Mouse (Mus musculus) lung, embryonic 16.5 days (tissue): ENCODE data around the gene Plxdc2. TPM values are rescaled to one million over a fixed set of nuclear protein-coding genes. Genes with fewer than 3 reads are reported as not detected.

Source experiments
- ATAC-seq: fragments of 200-750 bp; cut with Nextera tagmentation; 2 replicates; pipeline ENCODE4 v1.8.0; 2017; ENCODE audit warnings: low read depth, mild to moderate bottlenecking, moderate library complexity
- H3K27ac ChIP-seq: fragments of 300-500 bp; sonication (generic); 2 replicates; pipeline ENCODE4 v1.5.1; 2014; ENCODE audit warnings: mild to moderate bottlenecking, control low read depth, low read length
- H3K27me3 ChIP-seq: fragments of 300-500 bp; sonication (generic); 2 replicates; pipeline ENCODE4 v1.6.1; 2014; ENCODE audit warnings: low read depth, low read length, mixed read lengths; ENCODE audit not compliant: control insufficient read depth, insufficient read depth
- H3K36me3 ChIP-seq: fragments of 300-500 bp; sonication (generic); 2 replicates; pipeline ENCODE4 v1.6.1; 2014; ENCODE audit warnings: low read length; ENCODE audit not compliant: control insufficient read depth, insufficient read depth
- H3K4me1 ChIP-seq: fragments of 300-500 bp; sonication (generic); replicated peaks from 2 replicates; pipeline ENCODE4 v1.6.1; 2014; ENCODE audit warnings: low read length, mixed read lengths; ENCODE audit not compliant: control insufficient read depth, insufficient read depth
- H3K4me2 ChIP-seq: fragments of 300-500 bp; sonication (generic); 2 replicates; pipeline ENCODE4 v1.6.1; 2014; ENCODE audit warnings: low read depth, low read length, control low read depth
- H3K4me3 ChIP-seq: fragments of 300-500 bp; sonication (generic); 2 replicates; pipeline ENCODE4 v1.5.1; 2014; ENCODE audit warnings: mild to moderate bottlenecking, low read length, control low read depth
- H3K9ac ChIP-seq: fragments of 300-500 bp; sonication (generic); 2 replicates; pipeline ENCODE4 v1.6.1; 2014; ENCODE audit warnings: low read length, control low read depth
- H3K9me3 ChIP-seq: fragments of 300-500 bp; sonication (generic); 2 replicates; pipeline ENCODE4 v1.6.1; 2016; ENCODE audit warnings: low read length; ENCODE audit not compliant: control insufficient read depth
- WGBS: fragments of 180-500 bp; shearing (Covaris S2); extraction: QIAGEN DNeasy Blood & Tissue Kit; methylation state at CpG from one replicate; pipeline ENCODE4 v1.1.7; 2014; 5-methylcytosine and 5-hydroxymethylcytosine counted together
- polyA plus RNA-seq: library from polyadenylated mRNA; unstranded; fragments of >200 nt; fragmentation: Nextera tagmentation; extraction: Ambion mirVana; gene quantifications from 2 replicates; pipeline ENCODE4 v1.2.1, GENCODE M21; 2015

Plxdc2 gene
- polyA plus RNA-seq, 1 experiment from 2014 or later: 70.1 TPM

- Histone ChIP-seq H3K4me1 (no peaks in the 10 kb centered on the region; the same call in 1 of the 2 replicates), H3K27ac (no peak overlapping the region), H3K4me3 (no peak overlapping the region), H3K9me3 (no peaks in the 10 kb centered on the region), H3K27me3 (no peaks in the 10 kb centered on the region), H3K9ac (no peak overlapping the region), H3K36me3 (no peaks in the 10 kb centered on the region), H3K4me2 (no peak overlapping the region)
- no peak for ATAC-seq
- WGBS: 67% methylated on average over 3 of the region's 3 CpGs
Measured at GRCm38 (mm10) chr2:16507540-16508230, 151.6 kb downstream of the Plxdc2 start.

- WGBS: 71% methylated on average over 2 of the region's 2 CpGs
Measured at GRCm38 (mm10) chr2:16518148-16518547, 162.0 kb downstream of the Plxdc2 start.

GRCm38 (mm10) chr2:16523427-16523826, 167.3 kb downstream of the Plxdc2 start:
- 93% methylated on average over 1 of the region's 1 CpGs for WGBS

More at GRCm38 (mm10) chr2:16518148-16518547, 162.0 kb downstream of the Plxdc2 start:
- H3K27me3 ChIP-seq: no peaks in the 10 kb centered on the region
- H3K27ac ChIP-seq: no peak overlapping the region
- H3K36me3 ChIP-seq: no peaks in the 10 kb centered on the region
- no peaks in the 10 kb centered on the region for H3K9me3 ChIP-seq
- no peaks in the 10 kb centered on the region for H3K4me1 ChIP-seq
- no peak overlapping the region for H3K9ac ChIP-seq
- no peak overlapping the region for H3K4me3 ChIP-seq
- no peak for ATAC-seq
- no peak overlapping the region for H3K4me2 ChIP-seq

GRCm38 (mm10) chr2:16532244-16532643, 176.1 kb downstream of the Plxdc2 start:
- no peaks in the 10 kb centered on the region for H3K27me3 ChIP-seq
- no peak overlapping the region for H3K9ac ChIP-seq
- no peaks in the 10 kb centered on the region for H3K36me3 ChIP-seq
- no peaks in the 10 kb centered on the region for H3K4me1 ChIP-seq
- no peak for ATAC-seq
- no peak overlapping the region for H3K4me2 ChIP-seq
- no peak overlapping the region for H3K27ac ChIP-seq
- WGBS: 68% methylated on average over 1 of the region's 1 CpGs
- no peaks in the 10 kb centered on the region for H3K9me3 ChIP-seq
- H3K4me3 ChIP-seq: no peak overlapping the region

More at GRCm38 (mm10) chr2:16523427-16523826, 167.3 kb downstream of the Plxdc2 start:
- no peak for ATAC-seq
- Histone ChIP-seq H3K9me3 (no peaks in the 10 kb centered on the region), H3K36me3 (no peaks in the 10 kb centered on the region), H3K4me1 (no peaks in the 10 kb centered on the region), H3K9ac (no peak overlapping the region), H3K27me3 (no peaks in the 10 kb centered on the region), H3K4me3 (no peak overlapping the region), H3K4me2 (no peak overlapping the region), H3K27ac (no peak overlapping the region)

GRCm38 (mm10) chr2:16534566-16534965, 178.5 kb downstream of the Plxdc2 start:
- H3K9ac ChIP-seq: no peak overlapping the region
- no peak overlapping the region for H3K27ac ChIP-seq
- no peaks in the 10 kb centered on the region for H3K36me3 ChIP-seq
- 65% methylated on average over 2 of the region's 2 CpGs for WGBS
- no peaks in the 10 kb centered on the region for H3K27me3 ChIP-seq
- no peaks in the 10 kb centered on the region for H3K9me3 ChIP-seq
- ATAC-seq: no peak
- H3K4me3 ChIP-seq: no peak overlapping the region
- no peaks in the 10 kb centered on the region for H3K4me1 ChIP-seq
- no peak overlapping the region for H3K4me2 ChIP-seq

- Histone ChIP-seq H3K27me3 (no peaks in the 10 kb centered on the region), H3K9me3 (no peaks in the 10 kb centered on the region), H3K4me2 (no peak overlapping the region), H3K4me1 (peaks cover 5% of the 10 kb centered on the region), H3K9ac (no peak overlapping the region), H3K27ac (no peak overlapping the region), H3K4me3 (no peak overlapping the region), H3K36me3 (no peaks in the 10 kb centered on the region)
- 66% methylated on average over 3 of the region's 3 CpGs for WGBS
- no peak for ATAC-seq
Measured at GRCm38 (mm10) chr2:16541226-16541625, 185.1 kb downstream of the Plxdc2 start.

- H3K27me3 ChIP-seq: no peaks in the 10 kb centered on the region
Measured at GRCm38 (mm10) chr2:16545207-16545606, 189.1 kb downstream of the Plxdc2 start.

GRCm38 (mm10) chr2:16559287-16559686, 203.2 kb downstream of the Plxdc2 start:
- no peak overlapping the region for H3K4me3 ChIP-seq
- no peaks in the 10 kb centered on the region for H3K36me3 ChIP-seq
- no peak for ATAC-seq
- 63% methylated on average over 4 of the region's 4 CpGs for WGBS
- no peaks in the 10 kb centered on the region for H3K4me1 ChIP-seq
- H3K9ac ChIP-seq: no peak overlapping the region
- no peak overlapping the region for H3K4me2 ChIP-seq
- H3K27ac ChIP-seq: no peak overlapping the region
- H3K9me3 ChIP-seq: no peaks in the 10 kb centered on the region
- H3K27me3 ChIP-seq: no peaks in the 10 kb centered on the region

More at GRCm38 (mm10) chr2:16545207-16545606, 189.1 kb downstream of the Plxdc2 start:
- H3K9ac ChIP-seq: no peak overlapping the region
- WGBS: 34% methylated on average over 3 of the region's 3 CpGs
- peaks cover 5% of the 10 kb centered on the region for H3K4me1 ChIP-seq
- H3K4me3 ChIP-seq: no peak overlapping the region
- H3K9me3 ChIP-seq: no peaks in the 10 kb centered on the region
- H3K4me2 ChIP-seq: no peak overlapping the region
- H3K27ac ChIP-seq: no peak overlapping the region
- ATAC-seq: no peak
- H3K36me3 ChIP-seq: no peaks in the 10 kb centered on the region

GRCm38 (mm10) chr2:16568263-16568662, 212.2 kb downstream of the Plxdc2 start:
- Histone ChIP-seq H3K4me3 (no peak overlapping the region), H3K9ac (no peak overlapping the region), H3K4me2 (no peak overlapping the region), H3K4me1 (no peaks in the 10 kb centered on the region), H3K27ac (no peak overlapping the region), H3K27me3 (no peaks in the 10 kb centered on the region), H3K9me3 (no peaks in the 10 kb centered on the region), H3K36me3 (no peaks in the 10 kb centered on the region)
- ATAC-seq: no peak
- 84% methylated on average over 2 of the region's 2 CpGs for WGBS
